Mouse (Mus musculus): ENCODE measurements around the gene Pf4. TPM values are rescaled to one million over a fixed set of nuclear protein-coding genes. Genes with fewer than 3 reads are reported as not detected.

Pf4 gene
- polyA plus RNA-seq (2014; fragmentation: Illumina TruSeq; extraction: RNeasy Lipid Tissue Mini Kit (QIAGEN cat#74804); ENCODE audit: low read depth, low replicate concordance): 67.2 TPM

GRCm38 (mm10) chr5:90771880-90772653 is at the start of gene Pf4:
Gene Pf4 (plus strand): TSS chr5:90772435.

DNA sequence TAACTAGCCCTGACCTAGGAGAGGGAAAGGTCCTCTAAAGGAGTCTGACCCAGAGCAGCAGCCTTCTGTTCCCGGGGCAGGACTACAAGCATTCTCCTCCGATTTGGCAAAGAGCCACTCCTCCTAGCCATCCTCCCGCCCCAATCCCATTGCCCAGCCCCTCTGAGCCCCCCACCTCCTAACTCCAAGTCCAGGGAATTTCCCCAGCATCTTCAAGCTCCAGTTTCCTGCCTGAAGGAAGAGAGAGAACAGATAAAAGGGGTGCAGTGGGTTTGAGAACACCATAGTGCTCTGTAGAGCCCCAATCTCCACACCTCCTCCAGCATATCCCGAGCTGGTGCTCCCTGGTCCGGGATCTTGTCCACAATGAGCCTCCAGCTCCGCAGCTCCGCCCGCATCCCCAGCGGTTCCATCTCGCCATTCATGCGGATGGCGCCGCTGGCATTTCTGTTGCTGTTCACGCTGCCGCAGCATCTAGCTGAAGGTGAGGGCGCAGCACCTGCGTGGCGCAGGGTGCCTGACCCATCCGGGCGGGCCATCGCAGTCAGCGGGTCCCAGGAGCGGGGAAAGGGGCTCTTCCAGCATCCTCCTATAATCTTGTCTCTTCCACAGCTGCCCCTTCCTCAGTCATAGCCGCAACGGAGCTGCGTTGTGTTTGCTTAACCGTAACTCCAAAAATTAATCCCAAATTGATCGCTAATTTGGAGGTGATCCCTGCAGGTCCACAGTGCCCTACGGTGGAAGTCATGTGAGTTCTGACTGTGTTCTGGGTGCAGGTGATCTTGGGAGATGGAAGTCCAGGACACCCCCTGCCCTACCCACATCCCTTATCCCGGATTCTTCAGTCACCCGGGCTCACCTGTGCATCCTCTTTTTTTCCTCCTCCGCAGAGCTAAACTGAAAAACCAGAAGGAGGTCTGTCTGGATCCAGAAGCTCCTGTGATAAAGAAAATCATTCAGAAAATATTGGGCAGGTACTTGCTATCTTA is 12.9 kb upstream of the Pf4 start, which contains the start of gene Cxcl5:
Gene Cxcl5, plus strand, starts transcription at position 284 of the 989 bp plus-strand sequence.

GRCm38 (mm10) chr5:90768218-90768617 is 4.0 kb upstream of the Pf4 start, which contains the start of gene Ppbp:
Gene Ppbp (plus strand): TSS chr5:90768518.

DNA sequence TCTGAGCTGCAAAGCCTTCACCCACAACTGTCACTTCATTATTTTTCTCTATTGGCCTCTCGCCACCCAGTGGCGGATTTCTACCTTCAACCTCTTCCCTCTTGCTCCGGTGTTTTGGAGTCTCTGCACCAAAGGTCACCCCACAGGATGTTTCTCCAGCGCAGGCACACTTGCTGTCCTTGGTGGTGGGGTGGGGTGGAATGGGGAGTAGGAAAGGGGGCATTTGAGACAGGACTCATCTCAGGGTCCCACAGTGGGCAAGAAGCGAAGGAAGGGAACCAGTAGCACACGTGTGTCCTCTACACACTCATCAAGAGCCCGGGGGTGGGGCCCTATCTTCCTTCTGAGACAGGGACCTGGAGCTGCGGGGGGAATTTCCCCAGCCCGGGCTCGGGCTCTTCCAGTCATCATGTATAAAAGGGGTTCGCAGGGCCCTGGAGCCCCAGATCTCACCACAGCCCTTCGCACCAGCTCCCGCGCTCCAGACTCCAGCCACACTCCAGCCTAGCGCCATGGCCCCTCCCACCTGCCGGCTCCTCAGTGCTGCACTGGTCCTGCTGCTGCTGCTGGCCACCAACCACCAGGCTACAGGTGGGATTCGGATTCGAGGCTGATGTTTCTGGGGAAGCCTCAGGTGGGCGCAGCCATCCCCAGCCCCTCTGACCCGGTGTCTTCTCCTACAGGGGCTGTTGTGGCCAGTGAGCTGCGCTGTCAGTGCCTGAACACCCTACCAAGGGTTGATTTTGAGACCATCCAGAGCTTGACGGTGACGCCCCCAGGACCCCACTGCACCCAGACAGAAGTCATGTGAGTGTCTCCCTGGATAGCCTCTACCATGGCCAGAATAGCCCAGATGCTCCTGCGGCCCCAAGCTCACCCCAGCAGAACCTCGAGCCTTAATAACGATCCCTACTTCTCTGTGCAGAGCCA is 13.7 kb downstream of the Pf4 start, which contains the start of gene Cxcl3:
Gene Cxcl3, plus strand, starts transcription at position 445 of the 930 bp plus-strand sequence.

GRCm38 (mm10) chr5:90794195-90794625 is 22.0 kb downstream of the Pf4 start, which contains the start of gene Cxcl15:
Gene Cxcl15 (plus strand): TSS chr5:90794534.

Other genes starting within 250 kb of the Pf4 start
- not detected for gene 5830473C10Rik, start 211.3 kb upstream of the Pf4 start, polyA plus RNA-seq (2014; fragmentation: Illumina TruSeq; extraction: RNeasy Lipid Tissue Mini Kit (QIAGEN cat#74804); ENCODE audit: low read depth, low replicate concordance)
- 5.3 TPM for gene Rassf6, start 131.8 kb upstream of the Pf4 start, polyA plus RNA-seq (2014; fragmentation: Illumina TruSeq; extraction: RNeasy Lipid Tissue Mini Kit (QIAGEN cat#74804); ENCODE audit: low read depth, low replicate concordance)
- gene Cxcl5, start 13.1 kb upstream of the Pf4 start, polyA plus RNA-seq (2014; fragmentation: Illumina TruSeq; extraction: RNeasy Lipid Tissue Mini Kit (QIAGEN cat#74804); ENCODE audit: low read depth, low replicate concordance): not detected
- 0.79 TPM for gene Ppbp, start 3.9 kb upstream of the Pf4 start, polyA plus RNA-seq (2014; fragmentation: Illumina TruSeq; extraction: RNeasy Lipid Tissue Mini Kit (QIAGEN cat#74804); ENCODE audit: low read depth, low replicate concordance)
- gene Cxcl3, start 13.7 kb downstream of the Pf4 start, polyA plus RNA-seq (2014; fragmentation: Illumina TruSeq; extraction: RNeasy Lipid Tissue Mini Kit (QIAGEN cat#74804); ENCODE audit: low read depth, low replicate concordance): not detected
- gene Cxcl15, start 22.1 kb downstream of the Pf4 start, polyA plus RNA-seq (2014; fragmentation: Illumina TruSeq; extraction: RNeasy Lipid Tissue Mini Kit (QIAGEN cat#74804); ENCODE audit: low read depth, low replicate concordance): not detected
- gene Cxcl1, start 118.8 kb downstream of the Pf4 start, polyA plus RNA-seq (2014; fragmentation: Illumina TruSeq; extraction: RNeasy Lipid Tissue Mini Kit (QIAGEN cat#74804); ENCODE audit: low read depth, low replicate concordance): 2.1 TPM
- gene Cxcl2, start 131.4 kb downstream of the Pf4 start, polyA plus RNA-seq (2014; fragmentation: Illumina TruSeq; extraction: RNeasy Lipid Tissue Mini Kit (QIAGEN cat#74804); ENCODE audit: low read depth, low replicate concordance): 1.5 TPM
- gene Mthfd2l, start 158.7 kb downstream of the Pf4 start, polyA plus RNA-seq (2014; fragmentation: Illumina TruSeq; extraction: RNeasy Lipid Tissue Mini Kit (QIAGEN cat#74804); ENCODE audit: low read depth, low replicate concordance): 31.4 TPM

All from adipose tissue, adult 10 weeks (tissue).